Comparison of ENCODE assay signal across 19 mouse cellular contexts in genomic region chr1:177051366-177051963, GRCm38 (mm10).
DNase-seq lines count a peak whose midpoint lies in the region; ATAC-seq and TF ChIP-seq lines count a peak whose summit lies in the region.
"Had no signal": no experiment of that assay in that cellular context is flagged by ENCODE, and none has a peak within 500 bp of the region (broad histone marks: within the 10 kb centered on the region; RNA-seq: fewer than 3 reads in every experiment).

No protein-coding gene starts in this region.

- no peak overlapping the region for H3K27ac ChIP-seq in lung, embryonic 14.5 days (ENCODE audit: low read depth)
- H3K27ac ChIP-seq in kidney, embryonic 14.5 days (ENCODE audit: low read depth, low read length): no peak overlapping the region
- H3K27ac ChIP-seq: hindbrain, embryonic 13.5 days; kidney, postnatal 0 days; liver, embryonic 13.5 days; midbrain, embryonic 15.5 days had no signal

- DNase-seq in cerebellum, postnatal 10 days: peak; percentile 52 to 53
- no peak for DNase-seq in cerebellum, postnatal 36 days
- peak; percentile 70 for DNase-seq in lung, embryonic 14.5 days
- no peak for DNase-seq in lung, postnatal 10 days
- peak; percentile 81 for DNase-seq in brain, adult 2 months (ENCODE audit: low read depth, low spot score)
- peak; percentile 54 to 60 for DNase-seq in layer of hippocampus, adult 8-10 months (ENCODE audit: low spot score in 2 of 2)
- DNase-seq in heart, adult 8-10 months (ENCODE audit: low spot score): no peak
- DNase-seq: adrenal gland, postnatal 10 days; B cell, adult 2 months; gastrocnemius, postnatal 10 days; heart, postnatal 10 days; liver, embryonic 13.5 days; right cerebral cortex, postnatal 25 days; thymus, adult 18-20 months had no signal

- H3K9ac ChIP-seq in lung, embryonic 14.5 days: no peak overlapping the region
- H3K9ac ChIP-seq in kidney, embryonic 14.5 days (ENCODE audit: low read depth, low read length): no peak overlapping the region
- H3K9ac ChIP-seq: hindbrain, embryonic 13.5 days; liver, embryonic 13.5 days; midbrain, embryonic 15.5 days had no signal

- no peak for TF ChIP-seq CTCF in lung, embryonic 14.5 days (IDR thresholded peaks at IDR 0.05; ENCODE audit: low read depth)

- H3K4me1 ChIP-seq in lung, embryonic 14.5 days (ENCODE audit: insufficient read depth): no peaks in the 10 kb centered on the region
- no peaks in the 10 kb centered on the region for H3K4me1 ChIP-seq in kidney, embryonic 14.5 days (ENCODE audit: control insufficient read depth, insufficient read depth, low read length)
- H3K4me1 ChIP-seq: hindbrain, embryonic 13.5 days; liver, embryonic 13.5 days; midbrain, embryonic 15.5 days had no signal

- 44% methylated on average over 11 of the region's 11 CpGs for WGBS in lung, embryonic 14.5 days
- 86% methylated on average over 11 of the region's 11 CpGs for WGBS in kidney, embryonic 14.5 days

- H3K27me3 ChIP-seq in lung, embryonic 14.5 days (ENCODE audit: insufficient read depth, low read length): no peaks in the 10 kb centered on the region
- H3K27me3 ChIP-seq in kidney, embryonic 14.5 days (ENCODE audit: control insufficient read depth, insufficient read depth, low read length): no peaks in the 10 kb centered on the region
- H3K27me3 ChIP-seq: hindbrain, embryonic 13.5 days; liver, embryonic 13.5 days; midbrain, embryonic 15.5 days had no signal

- no peak overlapping the region for H3K4me3 ChIP-seq in lung, embryonic 14.5 days (ENCODE audit: low read depth, low read length)
- H3K4me3 ChIP-seq in kidney, embryonic 14.5 days (ENCODE audit: low read length): no peak overlapping the region
- H3K4me3 ChIP-seq: hindbrain, embryonic 13.5 days; liver, embryonic 13.5 days; midbrain, embryonic 15.5 days had no signal

- peak; percentile 69; the same call in 1 of the 2 replicates for ATAC-seq in lung, embryonic 14.5 days (ENCODE audit: insufficient read depth)
- no peak for ATAC-seq in kidney, embryonic 14.5 days (ENCODE audit: low FRiP score, low TSS enrichment)
- ATAC-seq: intestine, embryonic 16.5 days; midbrain, embryonic 15.5 days had no signal

- H3K9me3 ChIP-seq in lung, embryonic 14.5 days (ENCODE audit: low read depth, low read length): no peaks in the 10 kb centered on the region
- H3K9me3 ChIP-seq in kidney, embryonic 14.5 days (ENCODE audit: control insufficient read depth, low read length): no peaks in the 10 kb centered on the region
- H3K9me3 ChIP-seq: hindbrain, embryonic 13.5 days; liver, embryonic 13.5 days; midbrain, embryonic 15.5 days had no signal

- peak overlapping the region; percentile 12; the same call in 1 of the 2 replicates for H3K4me2 ChIP-seq in lung, embryonic 14.5 days
- no peak overlapping the region for H3K4me2 ChIP-seq in kidney, embryonic 14.5 days (replicated peaks; ENCODE audit: low read depth, low read length)
- H3K4me2 ChIP-seq: hindbrain, embryonic 13.5 days; liver, embryonic 13.5 days; midbrain, embryonic 15.5 days had no signal

- no peaks in the 10 kb centered on the region for H3K36me3 ChIP-seq in lung, embryonic 14.5 days (ENCODE audit: insufficient read depth)
- no peaks in the 10 kb centered on the region for H3K36me3 ChIP-seq in kidney, embryonic 14.5 days (ENCODE audit: control insufficient read depth, insufficient read depth, low read length)
- H3K36me3 ChIP-seq: hindbrain, embryonic 13.5 days; liver, embryonic 13.5 days; midbrain, embryonic 15.5 days had no signal

Comparison
In these comparisons a context has a peak if more than half of its experiments do, and no peak if none do; other contexts are left out.
1. DNase-seq: peak in cerebellum, postnatal 10 days (2 of 2), lung, embryonic 14.5 days (single experiment), brain, adult 2 months (single experiment) and layer of hippocampus, adult 8-10 months (2 of 2); none in cerebellum, postnatal 36 days (0 of 2), lung, postnatal 10 days (single experiment) and heart, adult 8-10 months (single experiment).